Mouse (Mus musculus) C2C12 (cell line): ENCODE measurements around the gene Abcc4. TPM values are rescaled to one million over a fixed set of nuclear protein-coding genes. Genes with fewer than 3 reads are reported as not detected.

ENCODE experiments used
- H3K27me3 ChIP-seq: one replicate; pipeline ENCODE4 v1.6.1; 2011; ENCODE audit not compliant: control insufficient read depth, insufficient read depth, insufficient read length
- H3K36me3 ChIP-seq: one replicate; pipeline ENCODE4 v1.6.1; 2011; ENCODE audit not compliant: control insufficient read depth, insufficient read depth
- H3K4me3 ChIP-seq: one replicate; pipeline ENCODE4 v1.5.1; 2011; ENCODE audit warnings: mild to moderate bottlenecking, control low read depth; ENCODE audit not compliant: poor library complexity, insufficient read depth, severe bottlenecking
- H3K79me2 ChIP-seq: one replicate; pipeline ENCODE4 v1.6.1; 2011; ENCODE audit not compliant: control insufficient read depth, insufficient read depth
- H3K79me3 ChIP-seq: one replicate; pipeline ENCODE4 v1.6.1; 2011; ENCODE audit warnings: low read depth, control low read depth
- H3ac ChIP-seq: one replicate; pipeline ENCODE3; 2011; ENCODE audit warnings: low read depth; ENCODE audit not compliant: control insufficient read depth, insufficient read length
- CEBPB ChIP-seq: IDR thresholded peaks from one replicate; pipeline ENCODE4 v1.6.1; 2011; ENCODE audit warnings: low read depth, mild to moderate bottlenecking, control low read depth, moderate library complexity
- CTCF ChIP-seq: IDR thresholded peaks from one replicate; pipeline ENCODE4 v1.5.1; 2011; ENCODE audit not compliant: control insufficient read depth, insufficient read depth, insufficient read length
- FOSL1 ChIP-seq: IDR thresholded peaks from one replicate; pipeline ENCODE4 v1.8.0; 2011; ENCODE audit warnings: mild to moderate bottlenecking, low read length; ENCODE audit not compliant: poor library complexity, insufficient read depth, severe bottlenecking
- MAX ChIP-seq: IDR thresholded peaks from one replicate; pipeline ENCODE4 v1.6.1; 2011; ENCODE audit warnings: mild to moderate bottlenecking, control low read depth
- MYOD1 ChIP-seq: IDR thresholded peaks from one replicate; pipeline ENCODE4 v1.6.1; 2011; ENCODE audit warnings: low read depth; ENCODE audit not compliant: control insufficient read depth, insufficient read length
- MYOG ChIP-seq: IDR thresholded peaks from one replicate; pipeline ENCODE4 v1.6.1; 2011; ENCODE audit not compliant: control insufficient read depth, insufficient read length; ENCODE audit errors: extremely low read depth
- USF1 ChIP-seq: IDR thresholded peaks from one replicate; pipeline ENCODE4 v1.6.1; 2011; ENCODE audit warnings: low read depth, mild to moderate bottlenecking, control low read depth, moderate library complexity
- polyA plus RNA-seq: library from polyadenylated mRNA; unstranded; fragments of >200 nt; fragmentation: generic; extraction: Trizol; gene quantifications from one replicate; pipeline ENCODE4 v1.2.1, GENCODE M21; 2012; ENCODE audit warnings: missing spikeins

Gene Abcc4
- polyA plus RNA-seq, 1 experiment = 9.0 TPM

DNA sequence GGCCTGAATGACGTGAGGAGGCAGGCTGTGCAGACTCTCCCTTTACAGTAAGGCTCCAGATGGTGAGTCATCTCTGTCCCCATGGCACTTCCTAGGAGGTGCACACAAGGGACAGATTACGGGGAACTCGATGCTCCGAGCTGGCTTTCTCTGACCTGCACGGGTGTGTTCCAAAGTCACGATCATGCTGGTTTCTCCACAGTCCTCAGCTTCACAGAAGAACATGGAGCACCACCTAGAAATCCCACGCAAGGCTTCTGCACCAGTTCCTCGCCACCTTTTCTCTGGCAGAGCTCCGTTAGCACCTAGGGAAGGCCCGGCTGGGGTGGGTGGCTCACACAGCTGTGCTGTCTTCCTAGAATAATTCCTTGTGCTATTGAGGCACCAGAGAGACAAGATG lies 43.9 kb downstream of the Abcc4 start:
- Histone ChIP-seq H3K79me3 (peaks cover 6% of the 10 kb centered on the region), H3K36me3 (peaks cover 9% of the 10 kb centered on the region), H3ac (no peak overlapping the region), H3K79me2 (peaks cover 43% of the 10 kb centered on the region), H3K4me3 (no peak overlapping the region), H3K27me3 (no peaks in the 10 kb centered on the region)
- no peak for TF ChIP-seq MYOD1
- TF ChIP-seq CEBPB = no peak
- no peak for TF ChIP-seq MAX
- no peak for TF ChIP-seq USF1
- no peak for TF ChIP-seq MYOG
- TF ChIP-seq CTCF = no peak
- no peak for TF ChIP-seq FOSL1

GRCm38 (mm10) chr14:118659230-118659629 lies 46.8 kb downstream of the Abcc4 start:
- Histone ChIP-seq H3ac (no peak overlapping the region), H3K27me3 (no peaks in the 10 kb centered on the region), H3K79me2 (peaks cover 61% of the 10 kb centered on the region), H3K79me3 (peaks cover 10% of the 10 kb centered on the region), H3K36me3 (peaks cover 6% of the 10 kb centered on the region), H3K4me3 (no peak overlapping the region)
- TF ChIP-seq MYOG (no peak), FOSL1 (no peak), USF1 (no peak), CEBPB (no peak), CTCF (no peak), MYOD1 (no peak), MAX (no peak)

DNA sequence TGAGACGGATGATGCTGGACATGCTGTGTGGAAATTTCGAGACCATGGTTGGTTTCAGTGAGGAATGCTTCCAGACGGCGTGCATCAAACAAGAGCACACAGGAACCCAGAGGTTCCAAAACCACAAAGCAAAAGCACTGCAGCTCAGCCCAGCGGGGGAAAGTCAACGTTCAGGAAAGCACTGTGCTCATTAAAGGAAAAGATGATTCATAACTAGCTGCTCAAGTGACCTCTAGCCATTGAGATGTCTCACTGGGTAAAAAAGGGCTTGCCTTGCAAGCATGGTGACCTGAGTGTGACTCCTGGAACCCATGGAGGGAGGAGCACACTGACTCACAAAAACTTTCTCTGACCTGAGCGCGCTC lies 47.7 kb downstream of the Abcc4 start:
- peaks cover 58% of the 10 kb centered on the region for H3K79me2 ChIP-seq
- H3K79me3 ChIP-seq = peaks cover 10% of the 10 kb centered on the region
- no peak overlapping the region for H3K4me3 ChIP-seq
- TF ChIP-seq MAX (peak; percentile 68), MYOG (no peak)
- peaks cover 10% of the 10 kb centered on the region for H3K36me3 ChIP-seq
- peak overlapping the region; percentile 31 for H3ac ChIP-seq
- no peaks in the 10 kb centered on the region for H3K27me3 ChIP-seq

DNA sequence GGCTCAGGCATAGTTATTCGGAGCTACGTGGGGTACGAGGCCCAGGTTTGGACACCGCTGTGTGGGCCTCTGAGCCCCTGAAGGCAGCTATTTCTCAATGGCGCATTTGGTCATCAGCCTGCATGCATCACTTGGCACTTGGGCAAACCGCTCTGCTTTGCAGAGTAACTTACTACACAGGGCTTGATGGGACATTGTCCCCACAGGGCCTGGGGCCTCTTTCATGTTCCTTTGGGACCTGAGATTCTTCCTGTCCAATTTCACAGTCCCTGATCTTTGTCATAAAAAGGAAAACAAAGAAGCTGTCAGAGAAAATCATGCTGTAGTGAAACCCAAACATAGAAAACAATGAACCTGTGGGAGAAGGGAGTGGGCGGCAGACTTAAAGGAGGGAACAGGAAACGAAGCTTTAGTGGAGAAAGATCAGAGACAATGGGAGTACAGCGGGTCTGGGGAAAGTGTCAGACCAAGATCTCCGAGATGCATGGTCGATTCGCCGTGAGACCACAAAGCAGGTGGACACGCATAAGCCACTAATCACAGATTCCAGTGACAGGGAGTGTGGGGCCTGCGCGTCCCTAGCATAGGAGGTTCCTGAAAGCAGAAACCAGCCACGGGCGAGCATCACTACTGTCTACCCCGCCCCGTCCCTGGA lies 48.2 kb downstream of the Abcc4 start:
- Histone ChIP-seq H3K79me3 (peaks cover 10% of the 10 kb centered on the region), H3K27me3 (no peaks in the 10 kb centered on the region), H3ac (peak overlapping the region; percentile 31), H3K4me3 (no peak overlapping the region), H3K36me3 (peaks cover 10% of the 10 kb centered on the region), H3K79me2 (peaks cover 55% of the 10 kb centered on the region)
- TF ChIP-seq MAX = no peak
- TF ChIP-seq CEBPB = no peak
- TF ChIP-seq FOSL1 = no peak
- TF ChIP-seq USF1 = no peak
- no peak for TF ChIP-seq CTCF
- TF ChIP-seq MYOD1 = peak; percentile 38

DNA sequence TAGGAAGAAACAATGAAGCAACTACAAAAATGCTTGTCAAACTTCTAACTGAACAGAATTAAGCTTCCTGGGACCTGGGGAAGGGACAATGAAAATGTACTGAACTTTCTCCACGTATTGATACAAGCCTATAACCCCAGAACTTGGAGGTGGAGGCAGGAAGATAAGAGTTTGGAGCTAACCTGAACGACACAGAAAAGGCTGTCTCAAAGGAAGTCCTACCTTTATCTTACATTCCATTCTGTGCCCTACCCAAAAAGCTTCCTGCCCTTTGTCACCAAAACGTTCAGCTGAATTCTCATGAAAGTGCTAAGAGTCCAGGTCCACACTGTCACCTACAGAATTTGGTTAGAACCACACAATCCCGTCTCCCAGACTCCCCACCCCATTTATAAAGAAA lies 48.8 kb downstream of the Abcc4 start:
- H3K36me3 ChIP-seq = peaks cover 10% of the 10 kb centered on the region
- H3K4me3 ChIP-seq = no peak overlapping the region
- peaks cover 8% of the 10 kb centered on the region for H3K79me3 ChIP-seq
- no peak overlapping the region for H3ac ChIP-seq
- H3K27me3 ChIP-seq = no peaks in the 10 kb centered on the region
- TF ChIP-seq USF1 (no peak), MAX (no peak), MYOG (no peak), CTCF (no peak), CEBPB (no peak), MYOD1 (no peak), FOSL1 (no peak)
- H3K79me2 ChIP-seq = peaks cover 50% of the 10 kb centered on the region

GRCm38 (mm10) chr14:118656036-118656435 lies 50.0 kb downstream of the Abcc4 start:
- no peak for TF ChIP-seq MAX
- no peak for TF ChIP-seq MYOD1
- TF ChIP-seq CTCF = no peak
- TF ChIP-seq MYOG = no peak
- TF ChIP-seq USF1 = no peak
- no peak for TF ChIP-seq FOSL1
- TF ChIP-seq CEBPB = no peak

More at GRCm38 (mm10) chr14:118656036-118656435, 50.0 kb downstream of the Abcc4 start:
- H3K79me3 ChIP-seq = peaks cover 7% of the 10 kb centered on the region
- no peak overlapping the region for H3ac ChIP-seq
- H3K27me3 ChIP-seq = no peaks in the 10 kb centered on the region
- H3K36me3 ChIP-seq = peaks cover 17% of the 10 kb centered on the region
- H3K4me3 ChIP-seq = no peak overlapping the region
- H3K79me2 ChIP-seq = peaks cover 43% of the 10 kb centered on the region
